Mouse (Mus musculus) forebrain, embryonic 10.5 days (tissue): ENCODE results near the gene Cacnb3. TPM values are rescaled to one million over a fixed set of nuclear protein-coding genes. Genes with fewer than 3 reads are reported as not detected.

Source experiments
- DNase-seq: peaks from one replicate; pipeline ENCODE4 v3.0.0-alpha.2; 2017; ENCODE audit warnings: low spot score; ENCODE audit errors: extremely low spot score
- H3K27ac ChIP-seq: fragments of 300-500 bp; sonication (generic); 2 replicates; pipeline ENCODE4 v1.5.1; 2016; ENCODE audit warnings: mild to moderate bottlenecking
- H3K27me3 ChIP-seq: fragments of 300-500 bp; sonication (generic); 2 replicates; pipeline ENCODE4 v1.6.1; 2016; ENCODE audit warnings: mild to moderate bottlenecking; ENCODE audit not compliant: poor library complexity, severe bottlenecking
- H3K36me3 ChIP-seq: fragments of 300-500 bp; sonication (generic); replicated peaks from 2 replicates; pipeline ENCODE4 v1.6.1; 2016; ENCODE audit warnings: mild to moderate bottlenecking, moderate library complexity
- H3K4me1 ChIP-seq: fragments of 300-500 bp; sonication (generic); 2 replicates; pipeline ENCODE4 v1.6.1; 2016
- H3K4me3 ChIP-seq: fragments of 300-500 bp; sonication (generic); 2 replicates; pipeline ENCODE4 v1.5.1; 2016; ENCODE audit warnings: mild to moderate bottlenecking, moderate library complexity
- H3K9me3 ChIP-seq: fragments of 300-500 bp; sonication (generic); 2 replicates; pipeline ENCODE4 v1.6.1; 2016; ENCODE audit warnings: mild to moderate bottlenecking, moderate library complexity
- WGBS: fragments of 180-500 bp; shearing (Covaris S2); methylation state at CpG from one replicate; pipeline ENCODE4 v1.1.7; 2016; 5-methylcytosine and 5-hydroxymethylcytosine counted together
- polyA plus RNA-seq: library from polyadenylated mRNA; unstranded; fragments of >200 nt; fragmentation: Nextera tagmentation; extraction: Ambion mirVana; gene quantifications from 2 replicates; pipeline ENCODE4 v1.2.1, GENCODE M21; 2016

The Cacnb3 gene
- polyA plus RNA-seq, 1 experiment from 2014 or later = 19.9 TPM

DNA sequence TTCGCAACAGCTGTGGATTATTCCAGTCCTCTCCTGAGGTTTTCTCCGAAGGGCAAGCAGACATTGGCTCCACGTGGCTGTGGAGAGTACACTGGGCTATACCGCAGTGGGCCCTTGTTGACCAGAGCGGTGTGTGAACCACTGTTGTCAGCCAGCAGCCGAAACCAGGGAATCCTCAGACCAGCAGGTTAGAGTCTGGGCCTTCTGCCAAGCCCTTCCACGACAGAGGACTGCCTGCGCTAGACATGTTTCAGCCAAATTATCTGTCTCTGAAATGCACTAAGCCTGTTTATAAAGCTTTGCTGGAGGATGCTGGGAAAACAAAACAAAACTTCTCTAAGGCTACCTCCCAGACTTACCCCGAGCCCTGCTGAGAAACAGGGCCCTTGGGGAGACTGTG, 16.1 kb upstream of the Cacnb3 start:
- DNase-seq = no peak
- 82% methylated on average over 9 of the region's 9 CpGs for WGBS
- H3K9me3 ChIP-seq = no peaks in the 10 kb centered on the region
- H3K4me3 ChIP-seq = no peak overlapping the region
- peaks cover 35% of the 10 kb centered on the region for H3K27me3 ChIP-seq
- H3K4me1 ChIP-seq = peaks cover 36% of the 10 kb centered on the region
- no peak overlapping the region for H3K27ac ChIP-seq
- H3K36me3 ChIP-seq = no peaks in the 10 kb centered on the region

DNA sequence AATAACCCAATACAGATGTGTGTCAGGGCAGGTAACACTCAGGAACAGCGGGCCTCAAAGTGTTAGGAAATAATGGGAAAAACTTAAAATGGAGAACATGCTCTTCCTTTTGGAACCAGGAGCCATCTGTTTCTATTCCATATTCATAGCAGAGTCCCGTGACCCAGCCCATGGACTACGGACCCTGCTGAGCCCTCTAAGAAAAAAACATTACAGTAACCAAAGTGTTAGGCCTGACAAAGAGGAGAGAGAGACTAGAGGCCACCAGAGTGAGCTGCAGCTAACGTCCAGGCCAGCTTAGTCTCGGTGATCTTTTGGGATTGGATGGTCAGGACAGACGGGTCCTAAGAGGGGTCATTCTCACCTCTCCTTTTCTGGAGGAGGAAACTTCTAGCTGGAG, 15.7 kb upstream of the Cacnb3 start:
- Histone ChIP-seq H3K4me3 (no peak overlapping the region), H3K36me3 (no peaks in the 10 kb centered on the region), H3K27me3 (peaks cover 31% of the 10 kb centered on the region), H3K27ac (no peak overlapping the region), H3K9me3 (no peaks in the 10 kb centered on the region), H3K4me1 (peaks cover 32% of the 10 kb centered on the region)
- no peak for DNase-seq
- 61% methylated on average over 6 of the region's 6 CpGs for whole genome bisulfite sequencing

DNA sequence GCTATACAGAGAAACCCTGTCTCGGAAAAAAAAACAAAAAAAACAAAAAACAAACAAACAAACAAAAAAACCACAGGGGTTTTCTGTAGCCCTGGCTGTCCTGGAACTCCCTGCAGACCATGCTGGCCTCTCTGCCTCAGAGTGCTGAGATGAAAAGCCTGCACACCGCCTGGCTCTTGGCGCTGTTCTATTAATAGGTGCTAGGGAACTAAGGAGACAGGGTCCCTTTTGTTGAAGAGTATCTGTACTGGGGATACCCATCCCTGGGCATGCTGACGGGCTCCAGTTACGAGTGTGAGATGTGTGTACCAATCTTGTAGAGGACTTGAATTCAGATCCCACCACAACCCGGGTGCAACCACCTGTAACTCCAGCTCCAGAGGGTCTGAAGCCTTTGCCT, 14.9 kb upstream of the Cacnb3 start:
- no peak for DNase-seq
- Histone ChIP-seq H3K36me3 (no peaks in the 10 kb centered on the region), H3K4me3 (no peak overlapping the region), H3K9me3 (no peaks in the 10 kb centered on the region), H3K27me3 (peaks cover 23% of the 10 kb centered on the region), H3K4me1 (peaks cover 26% of the 10 kb centered on the region), H3K27ac (no peak overlapping the region)
- WGBS = 69% methylated on average over 6 of the region's 6 CpGs

DNA sequence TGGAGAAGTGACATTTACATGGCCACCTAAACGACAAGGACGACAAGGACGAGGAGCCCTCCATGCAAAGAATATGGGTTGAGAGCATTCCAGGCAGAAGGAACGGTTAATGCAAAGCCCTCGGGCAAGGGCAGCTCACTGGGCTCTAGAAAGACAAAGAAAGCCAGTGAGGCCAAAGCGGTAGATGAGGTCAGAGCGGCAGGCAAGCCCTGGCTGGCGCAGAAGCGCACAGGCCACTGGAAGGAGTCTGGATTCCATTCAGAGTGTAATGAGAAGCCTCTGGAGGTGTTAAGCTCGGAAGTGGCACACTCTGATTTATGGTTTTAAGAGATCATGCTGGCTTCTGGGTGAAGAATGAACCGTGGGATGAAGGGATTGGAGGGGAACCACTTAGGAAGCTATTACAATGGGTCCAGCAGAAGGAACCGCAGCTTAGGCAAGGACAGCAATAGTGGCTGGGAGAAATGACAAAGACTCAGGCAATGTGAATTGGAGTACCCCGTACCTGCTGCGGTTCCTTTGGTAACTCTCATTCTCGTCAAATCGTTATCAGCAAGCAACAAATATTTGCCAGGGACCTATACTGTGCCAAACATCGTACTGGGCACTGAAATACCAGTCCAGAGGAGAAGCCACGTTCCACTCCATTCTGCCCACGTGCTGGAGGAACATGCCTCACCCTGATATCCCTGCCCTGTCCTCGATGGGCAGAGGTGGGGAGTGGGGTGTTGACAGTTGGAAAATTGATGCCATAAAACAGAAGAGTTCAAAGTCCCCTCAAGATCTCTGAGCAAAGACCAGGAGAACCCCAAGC, 14.1 kb upstream of the Cacnb3 start:
- Histone ChIP-seq H3K36me3 (no peaks in the 10 kb centered on the region), H3K4me1 (peaks cover 26% of the 10 kb centered on the region), H3K27me3 (peaks cover 21% of the 10 kb centered on the region), H3K27ac (peak overlapping the region; percentile 48; the same call in 1 of the 2 replicates), H3K4me3 (peak overlapping the region; percentile 9; the same call in 1 of the 2 replicates), H3K9me3 (no peaks in the 10 kb centered on the region)
- 42% methylated on average over 20 of the region's 20 CpGs for WGBS
- DNase-seq = no peak

DNA sequence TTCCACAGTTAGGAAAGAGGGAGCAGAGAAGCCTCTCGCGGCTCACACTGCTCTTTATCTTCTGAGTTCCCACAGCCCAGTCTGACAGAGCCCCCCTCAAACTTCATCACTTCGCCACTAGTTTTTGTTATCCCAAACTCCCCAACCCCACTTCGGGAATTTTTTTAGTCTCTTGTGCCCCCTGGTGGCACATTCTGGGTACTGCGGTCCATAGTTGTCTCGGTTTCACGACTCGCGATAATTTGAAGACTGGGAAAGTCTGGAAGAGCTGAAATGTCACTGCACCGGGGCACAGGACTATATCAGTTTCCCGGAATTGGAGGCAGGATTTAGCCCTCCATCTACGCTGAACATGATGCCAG, 13.5 kb upstream of the Cacnb3 start:
- 2% methylated on average over 12 of the region's 12 CpGs for WGBS
- H3K27me3 ChIP-seq = peaks cover 22% of the 10 kb centered on the region
- peak overlapping the region; percentile 9; the same call in 1 of the 2 replicates for H3K4me3 ChIP-seq
- DNase-seq = peak; percentile 83
- peaks cover 28% of the 10 kb centered on the region for H3K4me1 ChIP-seq
- H3K27ac ChIP-seq = peak overlapping the region; percentile 3; the same call in 1 of the 2 replicates
- H3K9me3 ChIP-seq = no peaks in the 10 kb centered on the region
- no peaks in the 10 kb centered on the region for H3K36me3 ChIP-seq

DNA sequence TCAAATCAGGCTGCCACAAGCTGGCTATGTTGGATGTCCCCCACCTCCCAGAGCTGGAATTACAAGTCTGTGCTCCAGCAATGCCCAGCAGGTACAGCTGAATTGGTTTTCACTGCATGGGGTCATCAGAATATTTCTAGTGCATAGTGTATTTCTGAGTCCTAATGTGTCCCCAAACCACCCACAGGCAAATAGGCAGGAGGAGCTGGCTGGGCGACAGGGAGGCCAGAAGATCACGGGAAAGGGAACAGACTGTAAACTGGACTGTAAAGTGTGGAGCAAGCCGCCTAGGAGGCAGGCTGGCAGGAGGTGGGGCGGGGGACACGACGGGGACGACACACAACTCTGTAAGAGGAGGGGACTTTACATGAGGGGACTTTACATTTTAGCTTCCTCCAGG, 8.4 kb upstream of the Cacnb3 start:
- Histone ChIP-seq H3K9me3 (no peaks in the 10 kb centered on the region), H3K27ac (no peak overlapping the region), H3K4me3 (no peak overlapping the region), H3K4me1 (peaks cover 29% of the 10 kb centered on the region), H3K36me3 (no peaks in the 10 kb centered on the region), H3K27me3 (peaks cover 40% of the 10 kb centered on the region)
- DNase-seq = no peak
- 8% methylated on average over 7 of the region's 7 CpGs for WGBS

DNA sequence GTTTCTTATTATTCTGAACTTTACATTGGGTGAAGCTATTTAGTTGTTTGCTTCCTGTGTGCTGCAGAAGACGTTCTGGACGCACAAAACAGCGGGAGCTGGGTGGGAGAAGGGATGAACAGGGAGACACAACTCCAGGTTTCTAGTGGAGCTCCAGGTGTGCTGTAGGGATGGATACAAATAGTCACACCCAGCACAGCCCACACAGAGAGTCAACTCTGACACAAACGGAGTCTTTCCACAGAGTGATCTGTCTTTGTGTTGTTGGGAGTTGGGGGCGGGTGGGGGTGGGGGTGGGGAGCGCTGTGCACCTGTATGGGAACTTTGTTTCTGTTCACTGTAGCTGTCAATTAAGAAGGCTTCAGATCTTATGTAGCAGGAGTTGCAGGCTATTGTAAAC, 7.9 kb upstream of the Cacnb3 start:
- WGBS = 15% methylated on average over 6 of the region's 6 CpGs

DNA sequence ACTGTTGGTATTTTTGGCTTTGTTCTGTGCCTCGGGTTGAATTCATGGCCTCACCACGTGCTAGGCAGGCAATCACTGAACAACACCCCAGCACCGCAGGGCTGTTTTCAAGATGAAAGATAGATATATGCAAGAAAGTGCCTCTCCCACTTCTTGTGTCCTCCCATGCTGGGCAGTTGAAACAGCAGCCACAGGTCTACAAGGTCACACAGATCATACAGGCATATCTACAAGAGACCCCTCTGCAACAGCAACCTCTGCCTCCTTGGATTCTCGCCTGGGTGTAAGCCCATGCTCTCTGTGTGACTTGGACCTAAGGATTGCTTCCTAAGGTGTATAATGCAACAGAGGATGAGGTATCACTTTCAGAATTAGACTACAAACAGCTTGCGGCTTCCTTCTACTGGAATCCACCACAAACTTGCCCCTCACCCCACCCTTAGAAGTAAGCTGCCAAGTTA, 7.2 kb upstream of the Cacnb3 start:
- WGBS = 62% methylated on average over 5 of the region's 5 CpGs
- H3K9me3 ChIP-seq = no peaks in the 10 kb centered on the region
- no peaks in the 10 kb centered on the region for H3K36me3 ChIP-seq
- DNase-seq = no peak
- H3K4me1 ChIP-seq = peaks cover 31% of the 10 kb centered on the region
- no peak overlapping the region for H3K27ac ChIP-seq
- no peak overlapping the region for H3K4me3 ChIP-seq
- peaks cover 48% of the 10 kb centered on the region for H3K27me3 ChIP-seq

More for the DNA sequence above, 7.9 kb upstream of the Cacnb3 start:
- no peak overlapping the region for H3K27ac ChIP-seq
- no peaks in the 10 kb centered on the region for H3K9me3 ChIP-seq
- no peak for DNase-seq
- no peaks in the 10 kb centered on the region for H3K36me3 ChIP-seq
- no peak overlapping the region for H3K4me3 ChIP-seq
- H3K4me1 ChIP-seq = peaks cover 26% of the 10 kb centered on the region
- H3K27me3 ChIP-seq = peaks cover 45% of the 10 kb centered on the region

DNA sequence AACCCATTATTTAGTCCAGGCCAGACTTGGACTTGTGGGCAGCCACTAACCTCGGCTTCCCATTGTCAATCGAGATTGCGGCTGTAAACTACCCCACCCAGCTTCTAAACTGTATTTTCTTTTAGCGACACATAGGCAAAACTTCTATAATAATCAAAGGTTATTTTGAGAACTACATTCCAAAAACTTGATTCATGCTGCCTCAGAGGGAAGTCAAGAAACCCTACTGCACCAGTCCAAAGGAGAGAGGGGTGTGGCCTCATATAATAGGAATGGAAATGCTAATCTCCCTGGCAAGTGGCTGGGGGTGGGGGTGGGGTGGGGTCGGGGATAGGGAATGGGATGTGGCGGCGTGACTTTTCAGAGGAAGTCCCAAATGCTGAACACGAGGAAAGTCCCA, 4.6 kb upstream of the Cacnb3 start:
- DNase-seq = no peak
- WGBS = 34% methylated on average over 8 of the region's 8 CpGs
- peaks cover 74% of the 10 kb centered on the region for H3K27me3 ChIP-seq
- H3K9me3 ChIP-seq = no peaks in the 10 kb centered on the region
- H3K4me3 ChIP-seq = no peak overlapping the region
- peaks cover 55% of the 10 kb centered on the region for H3K4me1 ChIP-seq
- no peaks in the 10 kb centered on the region for H3K36me3 ChIP-seq
- no peak overlapping the region for H3K27ac ChIP-seq

DNA sequence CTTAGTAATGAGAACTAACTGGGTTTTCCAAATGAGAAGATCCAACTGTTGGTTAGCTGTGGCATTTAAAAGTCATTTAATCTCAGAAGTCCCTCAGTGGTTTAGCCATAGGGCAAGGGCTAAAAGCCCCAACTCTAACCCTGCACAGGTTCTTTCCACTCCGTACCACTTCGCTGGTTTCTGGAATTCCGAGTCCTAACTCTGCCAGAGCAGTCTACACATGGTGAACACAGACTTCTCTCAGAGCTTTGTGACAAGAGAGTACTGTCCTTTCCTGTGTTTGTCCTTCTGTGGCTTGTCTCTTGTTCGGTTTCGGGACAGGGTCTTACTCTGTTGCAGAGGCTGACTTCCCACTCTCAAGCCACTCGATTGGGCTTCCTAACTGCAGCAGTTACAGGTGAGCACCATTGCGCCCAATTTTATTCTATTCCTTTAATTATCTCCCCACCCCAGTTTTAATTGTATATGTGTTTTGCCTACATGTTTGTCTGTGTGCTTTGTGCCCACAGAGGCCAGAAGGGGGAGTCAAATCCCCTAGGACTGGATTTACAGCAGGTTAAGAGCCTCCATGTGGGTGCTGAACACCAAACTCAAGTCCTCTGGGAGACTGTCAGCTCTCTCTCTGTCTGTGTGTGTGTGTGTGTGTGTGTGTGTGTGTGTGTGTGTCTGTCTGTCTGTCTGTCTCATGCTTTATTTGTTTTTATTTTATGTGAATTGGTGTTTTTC, 4.0 kb upstream of the Cacnb3 start:
- Histone ChIP-seq H3K4me1 (peaks cover 60% of the 10 kb centered on the region), H3K9me3 (no peaks in the 10 kb centered on the region), H3K4me3 (no peak overlapping the region), H3K27me3 (peaks cover 80% of the 10 kb centered on the region), H3K27ac (no peak overlapping the region), H3K36me3 (no peaks in the 10 kb centered on the region)
- no peak for DNase-seq
- WGBS = 75% methylated on average over 7 of the region's 7 CpGs

DNA sequence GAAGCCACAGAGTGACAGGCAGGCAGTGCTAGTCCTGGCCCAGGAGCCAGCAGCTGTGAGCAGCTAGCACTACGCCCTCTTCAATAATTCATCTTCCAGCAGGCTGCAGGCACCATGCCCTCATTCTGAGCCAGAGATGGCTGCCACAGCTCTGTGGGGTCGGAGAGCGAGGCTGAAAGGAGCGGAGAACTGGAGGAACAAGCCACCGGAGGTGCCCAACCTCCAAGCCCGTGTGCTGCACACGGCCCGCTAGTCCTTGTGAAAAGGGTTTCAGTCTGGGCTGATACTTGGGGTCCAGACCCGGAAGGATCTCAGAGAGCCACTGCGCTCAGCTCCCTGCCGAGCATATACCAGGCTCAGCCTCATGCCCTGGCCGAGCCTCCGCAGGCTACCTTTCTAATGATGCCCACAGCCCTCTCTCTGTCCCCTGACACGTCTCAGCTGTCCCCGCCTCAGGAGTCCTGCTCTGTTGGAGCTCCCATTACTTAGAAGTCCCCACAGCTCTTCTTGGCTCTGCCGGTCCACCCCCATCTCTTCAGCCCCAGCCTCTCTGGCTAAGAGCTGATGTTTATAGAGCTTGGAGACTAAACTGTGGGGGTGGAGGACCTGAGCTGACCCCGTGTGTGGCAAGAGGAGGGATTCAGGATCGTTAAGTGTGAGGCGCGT, 1.9 kb upstream of the Cacnb3 start:
- WGBS = 8% methylated on average over 20 of the region's 20 CpGs
- H3K4me1 ChIP-seq = peaks cover 66% of the 10 kb centered on the region
- H3K4me3 ChIP-seq = peak overlapping the region; percentile 33

DNA sequence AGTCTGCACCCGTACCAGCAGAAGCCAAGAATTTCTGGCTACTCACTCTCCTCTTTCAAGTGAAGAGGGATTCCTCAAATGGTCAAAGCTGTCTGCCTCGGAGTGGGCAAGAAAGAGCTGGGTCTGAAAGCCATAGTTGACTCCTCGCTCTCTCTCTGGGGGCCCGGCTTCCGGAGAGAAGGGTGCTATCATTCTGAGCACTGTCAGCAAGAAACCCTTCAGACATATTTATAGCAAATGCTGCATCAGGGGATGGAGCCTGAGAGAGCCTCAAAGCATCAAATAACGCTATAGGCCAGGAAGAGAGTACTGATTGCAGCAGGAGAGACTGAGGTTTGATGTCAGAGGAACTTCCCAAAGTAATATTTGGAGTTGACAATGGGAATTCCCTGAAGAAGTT, 1.2 kb upstream of the Cacnb3 start:
- Histone ChIP-seq H3K4me3 (peak overlapping the region; percentile 33; the same call in 1 of the 2 replicates), H3K27ac (peak overlapping the region; percentile 74; the same call in 1 of the 2 replicates), H3K27me3 (peaks cover 87% of the 10 kb centered on the region), H3K9me3 (no peaks in the 10 kb centered on the region), H3K4me1 (peaks cover 73% of the 10 kb centered on the region), H3K36me3 (no peaks in the 10 kb centered on the region)
- no peak for DNase-seq
- WGBS = 61% methylated on average over 6 of the region's 6 CpGs

More for the DNA sequence above, 1.9 kb upstream of the Cacnb3 start:
- H3K27me3 ChIP-seq = peaks cover 83% of the 10 kb centered on the region
- peak overlapping the region; percentile 74 for H3K27ac ChIP-seq
- H3K36me3 ChIP-seq = no peaks in the 10 kb centered on the region
- H3K9me3 ChIP-seq = no peaks in the 10 kb centered on the region
- peak; percentile 50 for DNase-seq
